Mouse (Mus musculus) myocyte (in vitro differentiated cells): ENCODE data around the gene Pex11g. TPM values are rescaled to one million over a fixed set of nuclear protein-coding genes. Genes with fewer than 3 reads are reported as not detected.

Experiments
- H3K27me3 ChIP-seq: one replicate; pipeline ENCODE4 v1.6.1; 2011; ENCODE audit not compliant: control insufficient read depth, insufficient read depth, insufficient read length
- H3K36me3 ChIP-seq: one replicate; pipeline ENCODE4 v1.6.1; 2011; ENCODE audit not compliant: control insufficient read depth, insufficient read depth
- H3K4me2 ChIP-seq: one replicate; pipeline ENCODE4 v1.6.1; 2011; ENCODE audit warnings: low read depth, control low read depth
- H3K4me3 ChIP-seq: one replicate; pipeline ENCODE4 v1.5.1; 2011; ENCODE audit warnings: mild to moderate bottlenecking, control low read depth, moderate library complexity
- H3K79me2 ChIP-seq: one replicate; pipeline ENCODE4 v1.6.1; 2011; ENCODE audit not compliant: control insufficient read depth, insufficient read depth
- H3ac ChIP-seq: one replicate; pipeline ENCODE4 v1.6.1; 2011; ENCODE audit not compliant: control insufficient read depth, insufficient read length
- CEBPB ChIP-seq: IDR thresholded peaks from 2 replicates; pipeline ENCODE4 v1.6.1; 2011; ENCODE audit warnings: mild to moderate bottlenecking, moderate library complexity; ENCODE audit not compliant: poor library complexity, insufficient read depth, severe bottlenecking
- E2F4 ChIP-seq: IDR thresholded peaks from one replicate; pipeline ENCODE4 v1.6.1; 2011; ENCODE audit warnings: mild to moderate bottlenecking, control low read depth, moderate library complexity; ENCODE audit not compliant: insufficient read depth
- MAX ChIP-seq: IDR thresholded peaks from one replicate; pipeline ENCODE4 v1.6.1; 2011; ENCODE audit warnings: low read depth, mild to moderate bottlenecking, control low read depth
- MYOD1 ChIP-seq, 3 experiments: IDR thresholded peaks; one replicate each; pipeline ENCODE4 v1.6.1; 2011; ENCODE audit warnings: control low read depth in 2 of 3, low read depth in 2 of 3, mild to moderate bottlenecking in 2 of 3, moderate library complexity in 1 of 3; ENCODE audit not compliant: insufficient read length in 2 of 3, control insufficient read depth in 1 of 3
- MYOG ChIP-seq, 3 experiments: IDR thresholded peaks; one replicate each; pipeline ENCODE4 v1.6.1; 2011; ENCODE audit warnings: control low read depth in 2 of 3, low read depth in 2 of 3, mild to moderate bottlenecking in 2 of 3; ENCODE audit not compliant: insufficient read length in 2 of 3, control insufficient read depth in 1 of 3, insufficient read depth in 1 of 3
- POLR2A ChIP-seq: IDR thresholded peaks from one replicate; pipeline ENCODE4 v1.6.1; 2011; ENCODE audit warnings: low read depth, mild to moderate bottlenecking, control low read depth, moderate library complexity; ENCODE audit not compliant: insufficient read length
- POLR2AphosphoS2 ChIP-seq: IDR thresholded peaks from one replicate; pipeline ENCODE4 v1.6.1; 2011; ENCODE audit warnings: low read depth, control low read depth; ENCODE audit not compliant: insufficient read length
- REST ChIP-seq: IDR thresholded peaks from one replicate; pipeline ENCODE4 v1.6.1; 2011; ENCODE audit warnings: mild to moderate bottlenecking, control low read depth, moderate library complexity; ENCODE audit not compliant: insufficient read depth, insufficient read length
- SRF ChIP-seq: IDR thresholded peaks from one replicate; pipeline ENCODE4 v1.6.1; 2011; ENCODE audit warnings: low read depth; ENCODE audit not compliant: control insufficient read depth, insufficient read length
- TCF12 ChIP-seq: IDR thresholded peaks from one replicate; pipeline ENCODE4 v1.6.1; 2011; ENCODE audit warnings: mild to moderate bottlenecking, control low read depth; ENCODE audit not compliant: poor library complexity, insufficient read depth, severe bottlenecking
- TCF3 ChIP-seq: IDR thresholded peaks from one replicate; pipeline ENCODE4 v1.6.1; 2011; ENCODE audit warnings: low read depth, control low read depth; ENCODE audit not compliant: insufficient read length
- USF1 ChIP-seq: IDR thresholded peaks from one replicate; pipeline ENCODE4 v1.6.1; 2011; ENCODE audit warnings: low read depth, mild to moderate bottlenecking, control low read depth, moderate library complexity
- polyA plus RNA-seq: library from polyadenylated mRNA; unstranded; fragments of >200 nt; fragmentation: generic; extraction: Trizol; gene quantifications from one replicate; pipeline ENCODE4 v1.2.1, GENCODE M21; 2012; ENCODE audit warnings: missing spikeins

Gene Pex11g
- polyA plus RNA-seq, 1 experiment, result 5.5 TPM

GRCm38 (mm10) chr8:3514681-3515247, 47.3 kb upstream of the Pex11g start:
- Histone ChIP-seq H3K27me3 (no peaks in the 10 kb centered on the region), H3K4me2 (peak overlapping the region; percentile 99), H3K4me3 (peak overlapping the region; percentile 71), H3K36me3 (no peaks in the 10 kb centered on the region), H3ac (peak overlapping the region; percentile 4), H3K79me2 (no peaks in the 10 kb centered on the region)
- TF ChIP-seq MAX (no peak), POLR2A (no peak), TCF12 (no peak), TCF3 (no peak), CEBPB (no peak), E2F4 (no peak), SRF (no peak), USF1 (no peak), MYOD1 (IDR thresholded peaks at IDR 0.05; ENCODE audit: control insufficient read depth in 1 of 3, insufficient read length in 2 of 3, low read depth in 2 of 3) (no peak), POLR2AphosphoS2 (no peak), MYOG (IDR thresholded peaks at IDR 0.05; ENCODE audit: control insufficient read depth in 1 of 3, insufficient read depth in 1 of 3, insufficient read length in 2 of 3, low read depth in 2 of 3) (no peak), REST (no peak)

DNA sequence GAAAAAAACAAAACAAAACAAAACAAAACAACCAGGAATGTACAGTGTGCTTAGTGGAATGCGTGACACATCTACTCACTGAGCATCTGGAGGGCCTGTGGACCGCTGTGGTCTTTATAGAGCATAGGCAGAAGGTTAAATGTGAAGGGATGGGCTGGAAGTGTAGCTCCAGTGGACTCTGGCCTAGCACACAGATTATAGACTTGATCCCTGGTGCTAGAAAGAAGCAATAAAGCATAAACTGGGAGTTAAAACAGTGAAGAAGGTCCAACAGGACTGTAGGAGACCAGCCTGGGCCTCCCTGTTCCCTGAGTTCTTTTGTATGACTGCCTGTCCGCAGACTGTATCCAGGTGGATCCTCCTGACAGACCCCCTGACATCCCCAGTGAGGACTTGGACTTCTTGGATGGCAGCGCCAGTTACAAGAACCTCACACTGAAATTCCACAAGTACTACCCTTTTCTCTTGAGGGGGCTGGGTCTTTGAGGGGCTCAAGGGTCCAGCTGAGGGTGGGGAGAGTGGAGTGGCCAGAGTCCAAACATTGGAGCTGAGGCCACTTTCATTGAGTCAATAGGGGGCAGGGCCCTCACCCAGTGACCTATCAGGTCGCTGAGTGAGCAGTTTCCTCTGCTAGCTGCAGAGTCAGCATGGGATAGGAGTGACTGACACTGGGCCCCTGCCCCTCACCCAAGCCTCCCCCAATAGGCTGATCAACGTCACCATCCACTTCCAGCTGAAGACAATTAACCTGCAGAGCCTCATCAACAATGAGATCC, 40.7 kb upstream of the Pex11g start:
- H3K4me2 ChIP-seq, result no peak overlapping the region
- no peaks in the 10 kb centered on the region for H3K27me3 ChIP-seq
- no peak overlapping the region for H3ac ChIP-seq
- TF ChIP-seq TCF3, result no peak
- no peak for TF ChIP-seq MYOD1 (IDR thresholded peaks at IDR 0.05; ENCODE audit: control insufficient read depth in 1 of 3, insufficient read length in 2 of 3, low read depth in 2 of 3)
- TF ChIP-seq POLR2A, result no peak
- no peak for TF ChIP-seq SRF
- no peak for TF ChIP-seq MYOG (IDR thresholded peaks at IDR 0.05; ENCODE audit: control insufficient read depth in 1 of 3, insufficient read depth in 1 of 3, insufficient read length in 2 of 3, low read depth in 2 of 3)
- no peak for TF ChIP-seq E2F4
- TF ChIP-seq REST, result no peak
- TF ChIP-seq CEBPB, result no peak
- TF ChIP-seq USF1, result no peak
- TF ChIP-seq MAX, result no peak
- TF ChIP-seq TCF12, result no peak
- no peak for TF ChIP-seq POLR2AphosphoS2
- no peaks in the 10 kb centered on the region for H3K79me2 ChIP-seq
- peaks cover 3% of the 10 kb centered on the region for H3K36me3 ChIP-seq
- no peak overlapping the region for H3K4me3 ChIP-seq

DNA sequence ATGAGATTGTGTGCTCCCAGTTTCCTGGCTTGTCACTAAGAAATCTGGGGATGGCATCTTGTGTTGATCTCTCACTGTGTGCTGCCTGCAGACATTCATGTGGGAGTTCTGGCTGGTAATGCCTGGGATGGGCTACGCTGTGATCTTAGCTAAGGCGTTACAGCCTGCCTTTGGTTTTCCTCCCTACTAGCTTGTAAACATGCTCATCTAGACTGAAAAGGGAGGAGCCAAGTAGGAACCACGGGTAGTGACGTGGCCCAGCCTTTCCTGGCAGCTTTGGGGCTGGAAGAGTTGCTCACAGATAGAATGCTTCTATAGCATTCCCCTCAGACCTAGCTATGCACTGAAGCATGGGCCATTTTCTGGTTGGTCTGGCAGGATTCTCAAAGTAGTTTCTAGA, 34.7 kb upstream of the Pex11g start:
- no peak overlapping the region for H3K4me2 ChIP-seq
- no peak overlapping the region for H3K4me3 ChIP-seq
- no peaks in the 10 kb centered on the region for H3K27me3 ChIP-seq
- H3K36me3 ChIP-seq, result peaks cover 3% of the 10 kb centered on the region
- no peak overlapping the region for H3ac ChIP-seq
- TF ChIP-seq MAX (no peak), E2F4 (no peak), POLR2A (no peak), POLR2AphosphoS2 (no peak), MYOD1 (IDR thresholded peaks at IDR 0.05; ENCODE audit: control insufficient read depth in 1 of 3, insufficient read length in 2 of 3, low read depth in 2 of 3) (no peak), TCF12 (no peak), REST (no peak), TCF3 (no peak), MYOG (IDR thresholded peaks at IDR 0.05; ENCODE audit: control insufficient read depth in 1 of 3, insufficient read depth in 1 of 3, insufficient read length in 2 of 3, low read depth in 2 of 3) (no peak), SRF (no peak), USF1 (no peak), CEBPB (no peak)
- H3K79me2 ChIP-seq, result peaks cover 6% of the 10 kb centered on the region

DNA sequence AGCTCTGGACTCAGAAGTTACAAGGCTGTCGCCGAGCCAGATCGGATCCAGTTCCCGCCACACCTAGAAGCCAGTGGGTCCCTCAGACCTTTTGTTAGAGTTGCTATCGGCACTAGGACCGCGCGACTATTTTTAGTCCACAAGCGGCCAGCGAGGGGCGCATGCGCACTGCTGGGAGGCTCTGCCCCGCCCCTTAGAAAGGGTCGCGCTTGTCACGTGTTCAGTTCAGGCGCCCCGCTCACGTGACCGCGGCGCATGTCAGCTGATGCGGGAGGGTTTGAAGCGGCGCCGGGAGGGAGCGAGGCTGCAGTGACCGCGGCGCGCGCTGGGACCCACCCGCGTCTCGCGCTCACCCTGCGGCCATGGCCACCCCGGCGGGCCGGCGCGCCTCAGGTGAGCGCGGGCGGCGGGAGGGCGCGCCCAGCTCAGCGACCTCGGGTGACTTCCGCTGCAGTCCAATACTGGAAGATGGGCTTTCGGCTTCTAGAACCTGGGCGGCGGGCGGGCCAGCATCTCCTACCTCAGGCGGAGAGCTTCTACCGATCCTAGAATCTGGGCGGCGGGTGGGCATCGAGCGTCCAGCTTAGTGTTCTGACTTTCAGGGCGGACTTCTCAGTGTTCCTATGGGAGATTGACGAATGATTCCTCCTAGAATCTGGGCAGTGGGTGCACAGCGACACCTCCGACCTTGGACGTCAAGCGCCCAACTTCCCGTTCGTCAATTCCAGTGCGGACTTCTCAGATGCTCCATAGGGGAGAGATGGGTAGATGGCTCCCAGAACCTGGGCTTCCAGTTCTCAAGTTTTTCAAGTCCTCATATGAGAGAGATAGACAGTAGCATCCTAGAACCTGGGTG, 33.0 kb upstream of the Pex11g start, which contains the start of gene Mcoln1:
Gene Mcoln1, plus strand, starts transcription at position 223 of the 856 bp plus-strand sequence.
- H3K27me3 ChIP-seq, result no peaks in the 10 kb centered on the region
- H3ac ChIP-seq, result peak within 1 kb of the TSS; percentile 21
- H3K4me3 ChIP-seq, result peak within 1 kb of the TSS; percentile 53
- H3K79me2 ChIP-seq, result peaks cover 6% of the 10 kb centered on the region
- TF ChIP-seq SRF (no peak), TCF12 (no peak), MYOD1 (IDR thresholded peaks at IDR 0.05; ENCODE audit: control insufficient read depth in 1 of 3, insufficient read length in 2 of 3, low read depth in 2 of 3) (peak in 2 of 3 experiments; percentile 0 to 34), REST (no peak), E2F4 (peak; percentile 75), POLR2A (peak; percentile 93), POLR2AphosphoS2 (peak; percentile 89), MAX (no peak), USF1 (peak; percentile 99), CEBPB (no peak), MYOG (IDR thresholded peaks at IDR 0.05; ENCODE audit: control insufficient read depth in 1 of 3, insufficient read depth in 1 of 3, insufficient read length in 2 of 3, low read depth in 2 of 3) (peak in 2 of 3 experiments; percentile 10 to 57), TCF3 (no peak)
- no peaks in the 10 kb centered on the region for H3K36me3 ChIP-seq
- H3K4me2 ChIP-seq, result peak within 1 kb of the TSS; percentile 99
